Mouse (Mus musculus) G1E (cell line): ENCODE results near the gene Acot4.

Experiments
- CTCF ChIP-seq: IDR thresholded peaks from 2 replicates; pipeline ENCODE4 v1.5.1; 2012; ENCODE audit warnings: low read depth, low read length, inconsistent platforms, mixed read lengths
- GATA2 ChIP-seq: IDR thresholded peaks from 2 replicates; pipeline ENCODE4 v1.6.1; 2012; ENCODE audit warnings: low read depth, low read length, inconsistent platforms, borderline replicate concordance

GRCm38 (mm10) chr12:84068986-84069385 lies 30.8 kb downstream of the Acot4 start, which contains the start of gene Acot5:
- TF ChIP-seq GATA2, result no peak
- TF ChIP-seq CTCF, result no peak
